Mouse (Mus musculus) gastrocnemius, adult 18-20 months (tissue): ENCODE results near the gene Ifnz. TPM values are rescaled to one million over a fixed set of nuclear protein-coding genes. Genes with fewer than 3 reads are reported as not detected.
"Not testable (repeated sequence)": the region's sequence is repeated elsewhere in the genome, so short reads cannot be mapped to it uniquely, and the experiment has no call there.

ENCODE experiments used
- DNase-seq: peaks from one replicate; pipeline ENCODE4 v3.0.0; 2021; ENCODE audit warnings: low spot score
- total RNA-seq, 2 experiments: library from RNA; stranded (reverse); gene quantifications; 2 replicates each; pipeline ENCODE4 v1.2.3; 2021

The Ifnz gene
- total RNA-seq, 2 experiments from 2014 or later = not detected

DNA sequence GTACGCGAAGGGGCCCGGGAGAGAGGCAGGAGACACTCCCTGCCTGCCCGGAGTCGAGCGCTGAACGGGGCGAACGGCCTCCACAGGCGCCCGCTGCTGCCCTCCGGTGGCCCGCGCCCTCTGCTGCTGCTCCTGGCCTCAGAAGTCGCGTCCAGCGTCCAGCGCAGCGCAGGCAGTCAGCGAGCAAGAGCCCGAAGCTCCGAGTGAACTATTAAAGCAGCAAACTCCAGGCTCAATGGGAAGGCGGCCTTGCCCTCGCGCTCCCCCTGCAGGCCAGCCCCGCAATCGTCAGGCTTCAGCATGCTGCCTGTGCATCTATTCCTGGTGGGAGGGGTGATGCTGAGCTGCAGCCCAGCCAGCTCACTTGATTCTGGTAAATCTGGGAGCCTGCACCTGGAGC lies 3.5 kb downstream of the Ifnz start, which contains the start of gene Gm13276:
Gene Gm13276 (plus strand): TSS at position 301 of the 400 bp plus-strand sequence.
- not testable (repeated sequence) for DNase-seq

GRCm38 (mm10) chr4:88788402-88788801 lies 6.5 kb downstream of the Ifnz start, which contains the start of gene Gm13277:
Gm13277 (plus strand) TSS chr4:88788632.
- peak; percentile 54 for DNase-seq

GRCm38 (mm10) chr4:88791250-88791649 lies 9.3 kb downstream of the Ifnz start, which contains the start of gene Gm13278:
Gm13278 (plus strand) TSS chr4:88791550.
- not testable (repeated sequence) for DNase-seq

DNA sequence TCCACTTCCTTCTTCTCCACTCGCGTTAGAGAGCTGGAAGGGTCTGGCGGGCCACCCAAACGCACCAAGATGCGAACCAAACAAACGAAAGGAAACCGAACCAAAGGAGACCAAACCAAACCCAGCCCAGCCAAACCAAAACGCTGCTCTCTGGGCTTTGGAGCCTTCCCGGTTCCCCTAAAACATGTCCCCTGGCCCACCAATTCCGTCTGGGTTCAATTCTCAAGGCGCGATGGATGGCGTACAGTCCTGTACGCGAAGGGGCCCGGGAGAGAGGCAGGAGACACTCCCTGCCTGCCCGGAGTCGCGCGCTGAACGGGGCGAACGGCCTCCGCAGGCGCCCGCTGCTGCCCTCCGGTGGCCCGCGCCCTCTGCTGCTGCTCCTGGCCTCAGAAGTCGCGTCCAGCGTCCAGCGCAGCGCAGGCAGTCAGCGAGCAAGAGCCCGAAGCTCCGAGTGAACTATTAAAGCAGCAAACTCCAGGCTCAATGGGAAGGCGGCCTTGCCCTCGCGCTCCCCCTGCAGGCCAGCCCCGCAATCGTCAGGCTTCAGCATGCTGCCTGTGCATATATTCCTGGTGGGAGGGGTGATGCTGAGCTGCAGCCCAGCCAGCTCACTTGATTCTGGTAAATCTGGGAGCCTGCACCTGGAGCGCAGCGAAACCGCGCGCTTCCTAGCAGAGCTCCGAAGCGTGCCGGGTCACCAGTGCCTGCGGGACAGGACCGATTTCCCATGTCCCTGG lies 12.2 kb downstream of the Ifnz start, which contains the start of gene Gm13275:
Gene Gm13275 (plus strand): TSS at position 552 of the 740 bp plus-strand sequence.
- peak; percentile 58 for DNase-seq

GRCm38 (mm10) chr4:88797097-88797496 lies 15.2 kb downstream of the Ifnz start, which contains the start of gene Gm13279:
Gm13279 (plus strand) TSS chr4:88797397.
- DNase-seq = not testable (repeated sequence)

DNA sequence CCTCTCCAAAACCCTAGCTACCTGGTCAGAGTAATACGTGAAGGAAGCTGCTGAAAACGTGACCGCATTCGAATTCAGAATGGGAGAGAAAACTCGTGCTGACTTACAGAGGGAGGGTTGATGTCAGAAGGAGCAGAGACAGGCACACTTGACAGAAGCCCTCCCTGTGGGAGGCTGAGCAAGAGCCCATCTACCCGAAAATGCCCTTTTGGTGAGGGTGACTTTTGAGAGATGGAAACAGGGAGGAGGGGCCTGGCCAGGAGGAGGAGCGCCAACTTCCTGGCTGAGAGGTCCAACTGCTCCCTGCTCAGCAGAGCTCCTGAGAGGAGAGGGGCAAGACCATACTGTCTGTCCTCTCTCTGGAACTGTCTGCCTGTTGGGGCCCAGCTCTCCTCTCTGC lies 17.4 kb downstream of the Ifnz start, which contains the start of gene Gm13285:
Gene Gm13285 (plus strand): TSS at position 301 of the 400 bp plus-strand sequence.
- DNase-seq = not testable (repeated sequence)

DNA sequence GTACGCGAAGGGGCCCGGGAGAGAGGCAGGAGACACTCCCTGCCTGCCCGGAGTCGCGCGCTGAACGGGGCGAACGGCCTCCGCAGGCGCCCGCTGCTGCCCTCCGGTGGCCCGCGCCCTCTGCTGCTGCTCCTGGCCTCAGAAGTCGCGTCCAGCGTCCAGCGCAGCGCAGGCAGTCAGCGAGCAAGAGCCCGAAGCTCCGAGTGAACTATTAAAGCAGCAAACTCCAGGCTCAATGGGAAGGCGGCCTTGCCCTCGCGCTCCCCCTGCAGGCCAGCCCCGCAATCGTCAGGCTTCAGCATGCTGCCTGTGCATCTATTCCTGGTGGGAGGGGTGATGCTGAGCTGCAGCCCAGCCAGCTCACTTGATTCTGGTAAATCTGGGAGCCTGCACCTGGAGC lies 21.0 kb downstream of the Ifnz start, which contains the start of gene Gm13287:
Gene Gm13287 (plus strand): TSS at position 301 of the 400 bp plus-strand sequence.
- not testable (repeated sequence) for DNase-seq

GRCm38 (mm10) chr4:88805231-88805630 lies 23.3 kb downstream of the Ifnz start, which contains the start of gene Gm13288:
Gm13288 (plus strand) TSS chr4:88805531.
- not testable (repeated sequence) for DNase-seq

DNA sequence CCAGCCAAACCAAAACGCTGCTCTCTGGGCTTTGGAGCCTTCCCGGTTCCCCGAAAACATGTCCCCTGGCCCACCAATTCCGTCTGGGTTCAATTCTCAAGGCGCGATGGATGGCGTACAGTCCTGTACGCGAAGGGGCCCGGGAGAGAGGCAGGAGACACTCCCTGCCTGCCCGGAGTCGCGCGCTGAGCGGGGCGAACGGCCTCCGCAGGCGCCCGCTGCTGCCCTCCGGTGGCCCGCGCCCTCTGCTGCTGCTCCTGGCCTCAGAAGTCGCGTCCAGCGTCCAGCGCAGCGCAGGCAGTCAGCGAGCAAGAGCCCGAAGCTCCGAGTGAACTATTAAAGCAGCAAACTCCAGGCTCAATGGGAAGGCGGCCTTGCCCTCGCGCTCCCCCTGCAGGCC lies 23.8 kb downstream of the Ifnz start:
- peak; percentile 5 for DNase-seq

DNA sequence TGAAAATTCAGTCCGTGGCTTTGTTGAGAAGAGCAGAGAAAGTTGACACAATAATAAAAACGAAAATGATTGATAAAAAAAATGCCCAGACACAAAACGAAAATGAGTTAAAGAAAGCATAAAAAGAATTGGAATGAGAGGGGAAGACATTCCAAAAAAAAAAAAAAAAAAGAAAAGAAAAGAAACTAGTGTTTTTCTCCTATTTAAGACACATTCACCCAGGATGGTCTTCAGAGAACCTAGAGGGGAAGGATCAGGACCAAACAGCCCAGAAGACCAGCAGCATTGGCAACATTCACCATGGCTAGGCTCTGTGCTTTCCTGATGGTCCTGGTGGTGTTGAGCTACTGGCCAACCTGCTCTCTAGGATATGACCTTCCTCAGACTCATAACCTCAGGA lies 34.0 kb downstream of the Ifnz start, which contains the start of gene Ifna7:
Gene Ifna7 (plus strand): TSS at position 301 of the 400 bp plus-strand sequence.
- no peak for DNase-seq

DNA sequence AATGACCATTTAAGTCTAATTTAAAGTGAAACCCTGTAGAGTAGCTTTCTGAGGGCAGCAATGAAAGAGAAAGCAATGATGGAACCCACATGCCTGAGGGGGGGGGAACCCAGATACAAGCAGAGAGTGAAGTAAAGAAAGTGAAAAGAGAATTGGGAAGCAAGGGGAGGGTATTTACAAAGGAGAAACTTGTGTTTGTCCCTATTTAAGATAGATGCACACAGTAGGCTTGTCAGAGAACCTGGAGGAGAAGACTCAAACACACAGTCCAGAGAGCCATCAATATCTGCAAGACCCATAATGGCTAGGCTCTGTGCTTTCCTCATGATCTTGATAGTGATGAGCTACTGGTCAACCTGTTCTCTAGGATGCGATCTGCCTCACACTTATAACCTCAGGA lies 37.7 kb downstream of the Ifnz start, which contains the start of gene Ifna11:
Gene Ifna11 (plus strand): TSS at position 301 of the 400 bp plus-strand sequence.
- no peak for DNase-seq

GRCm38 (mm10) chr4:88822995-88823394 lies 41.1 kb downstream of the Ifnz start:
- no peak for DNase-seq

- DNase-seq = not testable (repeated sequence)
Measured at GRCm38 (mm10) chr4:88827116-88827515, 45.2 kb downstream of the Ifnz start, which contains the start of gene Ifna6. Ifna6 (plus strand) TSS chr4:88827416.

DNA sequence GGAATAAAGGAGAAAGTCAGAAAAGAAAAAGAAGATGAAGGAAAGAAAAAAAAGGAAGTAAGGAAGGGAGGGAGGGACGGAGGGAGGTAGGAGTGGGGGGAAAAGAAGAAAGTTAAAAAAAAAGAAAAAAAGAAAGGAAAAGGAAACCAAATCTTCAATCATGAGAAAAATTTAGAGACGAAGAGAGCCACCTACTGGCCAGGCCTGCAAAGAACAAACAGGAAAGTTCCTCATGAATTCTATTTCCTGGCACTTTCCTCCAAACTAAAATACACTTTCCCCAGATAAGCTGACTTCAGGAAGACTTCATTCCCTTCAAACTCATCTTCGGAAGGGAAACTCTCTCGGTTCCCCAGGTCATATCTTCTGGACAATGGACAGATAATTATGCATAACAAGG lies 48.6 kb downstream of the Ifnz start:
- DNase-seq = peak; percentile 4

Other genes with a start within 250 kb of the Ifnz start
- not detected for gene Ifna15, start 223.9 kb upstream of the Ifnz start, total RNA-seq
- not detected for gene Ifna14, start 210.3 kb upstream of the Ifnz start, total RNA-seq
- not detected for gene Ifna9, start 189.7 kb upstream of the Ifnz start, total RNA-seq
- gene Ifna12, start 178.8 kb upstream of the Ifnz start, total RNA-seq = not detected
- not detected for gene C87499, start 147.7 kb upstream of the Ifnz start, total RNA-seq
- gene Ifna13, start 137.7 kb upstream of the Ifnz start, total RNA-seq = not detected
- gene Ifna16, start 105.2 kb upstream of the Ifnz start, total RNA-seq = not detected
- not detected for gene Ifna2, start 98.2 kb upstream of the Ifnz start, total RNA-seq
- not detected for gene Ifnab, start 90.8 kb upstream of the Ifnz start, total RNA-seq
- under 1 TPM in 1 of 2 experiments, not detected in 1; 0.21 TPM for gene Gm26566, start 60.3 kb upstream of the Ifnz start, total RNA-seq
- gene Klhl9, start 59.7 kb upstream of the Ifnz start, total RNA-seq = 10 to 100 TPM; 50.5 to 62.5 TPM
- gene Gm13271, start 27.3 kb upstream of the Ifnz start, total RNA-seq = not detected
- not detected for gene Gm13283, start 22.0 kb upstream of the Ifnz start, total RNA-seq
- gene Gm13290, start 8.3 kb upstream of the Ifnz start, total RNA-seq = not detected
- not detected for gene Gm13289, start 5.2 kb upstream of the Ifnz start, total RNA-seq
- gene Gm13272, start 2.3 kb upstream of the Ifnz start, total RNA-seq = not detected
- not detected for gene Gm13276, start 3.6 kb downstream of the Ifnz start, total RNA-seq
- not detected for gene Gm13277, start 6.5 kb downstream of the Ifnz start, total RNA-seq
- not detected for gene Gm13278, start 9.4 kb downstream of the Ifnz start, total RNA-seq
- gene Gm13275, start 12.4 kb downstream of the Ifnz start, total RNA-seq = not detected
- gene Gm13279, start 15.3 kb downstream of the Ifnz start, total RNA-seq = not detected
- not detected for gene Gm13285, start 17.5 kb downstream of the Ifnz start, total RNA-seq
- gene Gm13287, start 21.1 kb downstream of the Ifnz start, total RNA-seq = not detected
- not detected for gene Gm13288, start 23.4 kb downstream of the Ifnz start, total RNA-seq
- not detected for gene Ifna7, start 34.1 kb downstream of the Ifnz start, total RNA-seq
- gene Ifna11, start 37.8 kb downstream of the Ifnz start, total RNA-seq = not detected
- not detected for gene Ifna6, start 45.3 kb downstream of the Ifnz start, total RNA-seq
- gene Ifna5, start 53.4 kb downstream of the Ifnz start, total RNA-seq = not detected
- gene Ifna4, start 59.7 kb downstream of the Ifnz start, total RNA-seq = not detected
- gene Ifna1, start 68.0 kb downstream of the Ifnz start, total RNA-seq = not detected
- gene Ifne, start 98.1 kb downstream of the Ifnz start, total RNA-seq = not detected